Mouse (Mus musculus) stomach, embryonic 16.5 days (tissue): ENCODE measurements at regions not wholly inside any gene's neighbourhood (a gene's known extent, or its start where the extent isn't known, plus 50 kb on each side); places are given as distances from the start of the nearest gene placed in this dataset.

Experiments used
- ATAC-seq: fragments of 200-750 bp; cut with Nextera tagmentation; 2 replicates; pipeline ENCODE4 v1.8.0; 2017; ENCODE audit warnings: moderate number of reproducible peaks, moderate TSS enrichment; ENCODE audit not compliant: insufficient read depth, low FRiP score
- H3K27ac ChIP-seq: fragments of 300-500 bp; sonication (generic); 2 replicates; pipeline ENCODE4 v1.5.1; 2014; ENCODE audit warnings: low read length
- H3K27me3 ChIP-seq: fragments of 300-500 bp; sonication (generic); 2 replicates; pipeline ENCODE4 v1.6.1; 2014; ENCODE audit warnings: low read length, control low read depth, mixed read lengths; ENCODE audit not compliant: control insufficient read depth, insufficient read depth
- H3K36me3 ChIP-seq: fragments of 300-500 bp; sonication (generic); 2 replicates; pipeline ENCODE4 v1.6.1; 2014; ENCODE audit warnings: low read length; ENCODE audit not compliant: control insufficient read depth, insufficient read depth
- H3K4me1 ChIP-seq: fragments of 300-500 bp; sonication (generic); 2 replicates; pipeline ENCODE4 v1.6.1; 2014; ENCODE audit warnings: low read length, control low read depth, mixed read lengths; ENCODE audit not compliant: control insufficient read depth, insufficient read depth
- H3K4me2 ChIP-seq: fragments of 300-500 bp; sonication (generic); 2 replicates; pipeline ENCODE4 v1.6.1; 2014; ENCODE audit warnings: low read depth, low read length, mixed read lengths
- H3K4me3 ChIP-seq: fragments of 300-500 bp; sonication (generic); replicated peaks from 2 replicates; pipeline ENCODE4 v1.5.1; 2014; ENCODE audit warnings: mild to moderate bottlenecking, low read length
- H3K9ac ChIP-seq: fragments of 300-500 bp; sonication (generic); 2 replicates; pipeline ENCODE4 v1.6.1; 2014; ENCODE audit warnings: low read length
- H3K9me3 ChIP-seq: fragments of 300-500 bp; sonication (generic); replicated peaks from 2 replicates; pipeline ENCODE4 v1.6.1; 2016; ENCODE audit warnings: low read length, control low read depth; ENCODE audit not compliant: control insufficient read depth
- WGBS: fragments of 180-500 bp; shearing (Covaris S2); extraction: QIAGEN DNeasy Blood & Tissue Kit; methylation state at CpG from one replicate; pipeline ENCODE4 v1.1.7; 2014; 5-methylcytosine and 5-hydroxymethylcytosine counted together

GRCm38 (mm10) chr3:58206776-58207398 is 207.6 kb upstream of the Tsc22d2 start:
- 58% methylated on average over 5 of the region's 5 CpGs for WGBS
- Histone ChIP-seq H3K9me3 (no peaks in the 10 kb centered on the region), H3K9ac (no peak overlapping the region), H3K27me3 (no peaks in the 10 kb centered on the region), H3K27ac (no peak overlapping the region), H3K36me3 (no peaks in the 10 kb centered on the region), H3K4me1 (peaks cover 5% of the 10 kb centered on the region), H3K4me3 (no peak overlapping the region), H3K4me2 (no peak overlapping the region)
- ATAC-seq: no peak

GRCm38 (mm10) chr3:58211016-58211415 is 203.5 kb upstream of the Tsc22d2 start:
- H3K27me3 ChIP-seq: no peaks in the 10 kb centered on the region
- H3K27ac ChIP-seq: no peak overlapping the region; the same call in 1 of the 2 replicates
- peak; percentile 47 for ATAC-seq
- no peaks in the 10 kb centered on the region for H3K4me1 ChIP-seq
- H3K36me3 ChIP-seq: no peaks in the 10 kb centered on the region
- H3K4me2 ChIP-seq: no peak overlapping the region
- 24% methylated on average over 3 of the region's 3 CpGs for WGBS
- no peak overlapping the region for H3K4me3 ChIP-seq
- H3K9ac ChIP-seq: no peak overlapping the region
- no peaks in the 10 kb centered on the region for H3K9me3 ChIP-seq

GRCm38 (mm10) chr3:58224696-58225095 is 189.8 kb upstream of the Tsc22d2 start:
- ATAC-seq: no peak
- H3K27ac ChIP-seq: no peak overlapping the region
- no peak overlapping the region for H3K9ac ChIP-seq
- WGBS: 67% methylated on average over 2 of the region's 2 CpGs
- no peak overlapping the region for H3K4me2 ChIP-seq
- no peaks in the 10 kb centered on the region for H3K36me3 ChIP-seq
- no peaks in the 10 kb centered on the region for H3K9me3 ChIP-seq
- no peaks in the 10 kb centered on the region for H3K27me3 ChIP-seq
- H3K4me1 ChIP-seq: 0 out of 2 replicates have a peak, but pooled peaks cover 3% of the 10 kb centered on the region
- H3K4me3 ChIP-seq: no peak overlapping the region

GRCm38 (mm10) chr3:58226447-58227321 is 187.8 kb upstream of the Tsc22d2 start:
- Histone ChIP-seq H3K4me2 (no peak overlapping the region), H3K27me3 (no peaks in the 10 kb centered on the region), H3K9ac (no peak overlapping the region), H3K9me3 (no peaks in the 10 kb centered on the region), H3K4me3 (no peak overlapping the region), H3K36me3 (no peaks in the 10 kb centered on the region), H3K4me1 (0 out of 2 replicates have a peak, but pooled peaks cover 3% of the 10 kb centered on the region), H3K27ac (no peak overlapping the region)
- ATAC-seq: no peak
- WGBS: 87% methylated on average over 7 of the region's 7 CpGs

- no peaks in the 10 kb centered on the region for H3K9me3 ChIP-seq
- no peak overlapping the region for H3K4me3 ChIP-seq
- no peak for ATAC-seq
- no peaks in the 10 kb centered on the region for H3K36me3 ChIP-seq
- no peaks in the 10 kb centered on the region for H3K27me3 ChIP-seq
- H3K4me1 ChIP-seq: 0 out of 2 replicates have a peak, but pooled peaks cover 3% of the 10 kb centered on the region
- no peak overlapping the region for H3K4me2 ChIP-seq
- 76% methylated on average over 5 of the region's 5 CpGs for WGBS
- H3K27ac ChIP-seq: no peak overlapping the region
- no peak overlapping the region for H3K9ac ChIP-seq
Measured at GRCm38 (mm10) chr3:58227322-58227627, 187.2 kb upstream of the Tsc22d2 start.

- H3K27ac ChIP-seq: no peak overlapping the region
- no peaks in the 10 kb centered on the region for H3K27me3 ChIP-seq
- H3K9me3 ChIP-seq: no peaks in the 10 kb centered on the region
- 46% methylated on average over 3 of the region's 3 CpGs for WGBS
- H3K4me2 ChIP-seq: no peak overlapping the region
- no peak overlapping the region for H3K9ac ChIP-seq
- no peak overlapping the region for H3K4me3 ChIP-seq
- H3K36me3 ChIP-seq: no peaks in the 10 kb centered on the region
- H3K4me1 ChIP-seq: 0 out of 2 replicates have a peak, but pooled peaks cover 3% of the 10 kb centered on the region
- 0 out of 2 replicates have a peak, but pooled peaks have one; percentile 21 for ATAC-seq
Measured at GRCm38 (mm10) chr3:58228189-58228588, 186.3 kb upstream of the Tsc22d2 start.

GRCm38 (mm10) chr3:58231746-58232145 is 182.8 kb upstream of the Tsc22d2 start:
- ATAC-seq: no peak
- WGBS: 69% methylated on average over 2 of the region's 2 CpGs
- no peaks in the 10 kb centered on the region for H3K36me3 ChIP-seq

GRCm38 (mm10) chr3:58233296-58233695 is 181.2 kb upstream of the Tsc22d2 start:
- H3K9me3 ChIP-seq: no peaks in the 10 kb centered on the region
- no peak for ATAC-seq
- WGBS: 77% methylated on average over 2 of the region's 2 CpGs

More at GRCm38 (mm10) chr3:58231746-58232145, 182.8 kb upstream of the Tsc22d2 start:
- Histone ChIP-seq H3K9ac (no peak overlapping the region), H3K4me1 (0 out of 2 replicates have a peak, but pooled peaks cover 3% of the 10 kb centered on the region), H3K4me2 (no peak overlapping the region), H3K27me3 (no peaks in the 10 kb centered on the region), H3K4me3 (no peak overlapping the region), H3K27ac (no peak overlapping the region), H3K9me3 (no peaks in the 10 kb centered on the region)

More at GRCm38 (mm10) chr3:58233296-58233695, 181.2 kb upstream of the Tsc22d2 start:
- no peaks in the 10 kb centered on the region for H3K27me3 ChIP-seq
- H3K36me3 ChIP-seq: no peaks in the 10 kb centered on the region
- H3K4me3 ChIP-seq: no peak overlapping the region
- no peak overlapping the region for H3K9ac ChIP-seq
- H3K4me1 ChIP-seq: no peaks in the 10 kb centered on the region
- H3K4me2 ChIP-seq: no peak overlapping the region
- H3K27ac ChIP-seq: no peak overlapping the region
